Mouse (Mus musculus) megakaryocyte, embryonic 14.5 days (primary cell): Measurements from ENCODE around the gene Nxpe4. TPM values are rescaled to one million over a fixed set of nuclear protein-coding genes. Genes with fewer than 3 reads are reported as not detected.

Experiments used
- H3K27me3 ChIP-seq: replicated peaks from 2 replicates; pipeline ENCODE3; 2012; ENCODE audit warnings: inconsistent platforms
- H3K36me3 ChIP-seq: replicated peaks from 2 replicates; pipeline ENCODE3; 2012; ENCODE audit warnings: low read length, inconsistent platforms, mixed read lengths
- H3K4me1 ChIP-seq: 2 replicates; pipeline ENCODE4 v1.6.1; 2012; ENCODE audit warnings: inconsistent platforms
- H3K4me3 ChIP-seq: replicated peaks from 2 replicates; pipeline ENCODE3; 2012; ENCODE audit warnings: moderate library complexity, mild to moderate bottlenecking, inconsistent platforms
- H3K9me3 ChIP-seq: 2 replicates; pipeline ENCODE4 v1.6.1; 2012; ENCODE audit warnings: inconsistent platforms
- FLI1 ChIP-seq: IDR thresholded peaks from 2 replicates; pipeline ENCODE4 v1.6.1; 2012; ENCODE audit warnings: low read length, inconsistent platforms, mixed read lengths
- GATA1 ChIP-seq: IDR thresholded peaks from 3 replicates; pipeline ENCODE4 v1.6.1; 2012; ENCODE audit warnings: mixed read lengths, low read length, inconsistent platforms, borderline replicate concordance
- polyA plus RNA-seq: library from polyadenylated mRNA; stranded (reverse); fragments of >175 nt; gene quantifications from 2 replicates; pipeline ENCODE4 v1.2.3, GENCODE M21; 2012; ENCODE audit warnings: low replicate concordance; ENCODE audit not compliant: insufficient read depth

The Nxpe4 gene
- polyA plus RNA-seq, 1 experiment = 0.07 TPM

DNA sequence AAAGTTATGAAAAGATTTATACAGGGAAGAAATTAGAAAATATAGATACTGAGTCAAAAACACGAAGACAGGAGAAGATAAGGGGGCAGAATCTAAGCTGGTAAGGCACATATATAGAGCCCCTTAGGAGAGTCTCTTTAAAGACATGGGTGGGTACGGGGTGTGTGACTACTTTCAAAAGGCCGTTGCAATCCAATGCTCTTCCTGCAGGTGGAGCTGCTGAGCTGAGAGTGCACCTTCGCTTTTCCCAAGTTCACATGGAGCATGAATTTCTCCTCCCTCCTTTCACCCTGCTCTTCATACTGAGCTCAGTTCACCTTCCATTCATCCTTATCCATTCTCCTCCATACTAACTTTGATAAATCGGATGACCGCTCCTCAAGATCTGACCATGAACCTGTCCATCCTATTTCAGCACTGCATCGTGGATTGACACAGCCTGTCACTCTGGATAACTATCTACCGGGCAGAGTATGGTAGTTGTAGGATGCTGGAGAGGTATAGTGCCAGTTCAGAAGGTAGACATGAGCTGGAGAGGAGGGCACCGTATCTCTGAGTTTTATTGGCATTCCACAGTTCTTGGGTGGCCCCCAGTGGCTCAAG, 76.4 kb downstream of the Nxpe4 start:
- no peak for TF ChIP-seq GATA1
- no peak for TF ChIP-seq FLI1
- H3K4me3 ChIP-seq = no peak overlapping the region
- 0 out of 2 replicates have a peak, but pooled peaks cover 11% of the 10 kb centered on the region for H3K9me3 ChIP-seq
- no peaks in the 10 kb centered on the region for H3K36me3 ChIP-seq
- H3K27me3 ChIP-seq = peaks cover 7% of the 10 kb centered on the region
- H3K4me1 ChIP-seq = no peaks in the 10 kb centered on the region

- peaks cover 11% of the 10 kb centered on the region for H3K27me3 ChIP-seq
- H3K9me3 ChIP-seq = 0 out of 2 replicates have a peak, but pooled peaks cover 11% of the 10 kb centered on the region
- TF ChIP-seq GATA1 (no peak), FLI1 (no peak)
- H3K4me3 ChIP-seq = no peak overlapping the region
- no peaks in the 10 kb centered on the region for H3K36me3 ChIP-seq
- no peaks in the 10 kb centered on the region for H3K4me1 ChIP-seq
These were observed 77.6 kb downstream of the Nxpe4 start for GRCm38 (mm10) chr9:48239461-48239860.

GRCm38 (mm10) chr9:48240431-48240830, 78.6 kb downstream of the Nxpe4 start:
- H3K4me3 ChIP-seq = no peak overlapping the region
- no peaks in the 10 kb centered on the region for H3K36me3 ChIP-seq
- TF ChIP-seq FLI1 (no peak), GATA1 (no peak)
- no peaks in the 10 kb centered on the region for H3K4me1 ChIP-seq
- H3K27me3 ChIP-seq = peaks cover 10% of the 10 kb centered on the region
- 0 out of 2 replicates have a peak, but pooled peaks cover 11% of the 10 kb centered on the region for H3K9me3 ChIP-seq

- H3K27me3 ChIP-seq = peaks cover 8% of the 10 kb centered on the region
- 0 out of 2 replicates have a peak, but pooled peaks cover 11% of the 10 kb centered on the region for H3K9me3 ChIP-seq
- TF ChIP-seq FLI1 (no peak), GATA1 (no peak)
- H3K4me3 ChIP-seq = no peak overlapping the region
- no peaks in the 10 kb centered on the region for H3K4me1 ChIP-seq
- H3K36me3 ChIP-seq = no peaks in the 10 kb centered on the region
These were observed 80.0 kb downstream of the Nxpe4 start for GRCm38 (mm10) chr9:48241791-48242190.

GRCm38 (mm10) chr9:48242756-48243155, 80.9 kb downstream of the Nxpe4 start:
- Histone ChIP-seq H3K4me1 (no peaks in the 10 kb centered on the region), H3K27me3 (peaks cover 9% of the 10 kb centered on the region), H3K4me3 (no peak overlapping the region), H3K36me3 (no peaks in the 10 kb centered on the region), H3K9me3 (0 out of 2 replicates have a peak, but pooled peaks cover 9% of the 10 kb centered on the region)
- TF ChIP-seq GATA1 = no peak
- no peak for TF ChIP-seq FLI1

DNA sequence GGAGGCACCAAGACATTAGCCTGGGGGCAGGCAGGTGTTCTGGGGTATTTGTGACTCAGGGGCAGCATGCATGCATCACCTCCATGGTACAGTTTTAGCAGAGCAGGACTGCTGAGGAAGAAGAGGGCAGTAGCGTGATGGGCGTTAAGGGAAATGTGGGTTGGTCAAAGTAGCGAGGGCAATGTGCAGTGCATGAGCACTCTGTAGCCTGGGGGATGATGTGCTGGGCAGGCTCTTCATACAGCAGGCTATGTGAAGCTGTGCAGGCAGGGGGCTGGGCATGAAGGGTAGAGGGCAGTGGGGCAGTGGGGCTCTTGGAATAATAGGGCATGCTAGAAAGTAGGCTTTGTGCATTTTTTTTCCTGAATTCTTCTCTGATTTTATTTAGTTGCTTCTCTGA, 82.4 kb downstream of the Nxpe4 start:
- Histone ChIP-seq H3K36me3 (no peaks in the 10 kb centered on the region), H3K4me1 (no peaks in the 10 kb centered on the region), H3K9me3 (0 out of 2 replicates have a peak, but pooled peaks cover 6% of the 10 kb centered on the region), H3K27me3 (peaks cover 9% of the 10 kb centered on the region), H3K4me3 (no peak overlapping the region)
- no peak for TF ChIP-seq FLI1
- no peak for TF ChIP-seq GATA1

DNA sequence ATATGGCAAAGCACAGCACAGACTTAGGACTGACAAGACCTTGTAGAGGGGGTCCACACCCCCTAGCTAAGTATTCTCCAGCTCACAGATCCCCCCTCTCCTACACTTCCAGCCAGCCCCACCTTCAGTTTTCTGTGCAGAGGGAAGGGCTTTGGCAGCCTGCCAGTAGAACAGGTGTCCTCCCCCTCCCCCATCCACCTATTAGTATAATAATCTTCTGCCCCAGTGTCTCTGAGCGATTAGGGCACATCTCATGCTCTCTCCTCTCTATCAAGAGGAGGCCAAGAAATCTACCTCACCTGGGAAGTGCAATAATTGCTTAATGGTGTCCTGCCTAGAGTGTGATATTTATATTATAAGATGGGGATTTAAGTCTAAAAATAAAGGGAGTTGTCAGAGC, 83.7 kb downstream of the Nxpe4 start:
- H3K27me3 ChIP-seq = peaks cover 13% of the 10 kb centered on the region
- H3K4me1 ChIP-seq = no peaks in the 10 kb centered on the region
- H3K36me3 ChIP-seq = no peaks in the 10 kb centered on the region
- H3K9me3 ChIP-seq = no peaks in the 10 kb centered on the region
- TF ChIP-seq FLI1 = no peak
- no peak overlapping the region for H3K4me3 ChIP-seq

GRCm38 (mm10) chr9:48247276-48247675, 85.5 kb downstream of the Nxpe4 start:
- Histone ChIP-seq H3K4me1 (no peaks in the 10 kb centered on the region), H3K36me3 (no peaks in the 10 kb centered on the region), H3K27me3 (peaks cover 15% of the 10 kb centered on the region), H3K4me3 (no peak overlapping the region), H3K9me3 (no peaks in the 10 kb centered on the region)
- no peak for TF ChIP-seq FLI1
- TF ChIP-seq GATA1 = no peak

DNA sequence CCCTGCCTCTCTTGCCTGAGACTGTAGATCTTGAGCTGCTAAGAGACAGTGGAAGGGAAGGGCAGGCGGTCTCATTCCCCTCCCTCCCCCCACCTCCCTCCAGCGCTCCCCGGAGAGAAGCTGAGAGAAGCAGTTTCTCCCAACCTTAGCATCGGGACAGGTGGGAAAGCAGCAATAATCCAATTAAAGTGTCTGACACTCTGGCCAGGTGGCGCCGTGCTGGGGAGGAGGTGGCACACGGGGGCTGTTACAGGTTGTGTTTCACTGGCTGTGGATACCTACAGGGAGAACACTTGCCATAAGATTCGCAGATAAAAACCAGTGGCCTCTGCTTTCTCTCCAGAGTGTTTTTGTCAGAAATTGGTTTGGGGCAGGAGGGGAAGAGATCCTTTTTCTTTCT, 90.4 kb downstream of the Nxpe4 start:
- Histone ChIP-seq H3K4me3 (no peak overlapping the region), H3K27me3 (peaks cover 38% of the 10 kb centered on the region), H3K4me1 (no peaks in the 10 kb centered on the region), H3K36me3 (no peaks in the 10 kb centered on the region), H3K9me3 (no peaks in the 10 kb centered on the region)
- TF ChIP-seq GATA1 (no peak), FLI1 (no peak)

DNA sequence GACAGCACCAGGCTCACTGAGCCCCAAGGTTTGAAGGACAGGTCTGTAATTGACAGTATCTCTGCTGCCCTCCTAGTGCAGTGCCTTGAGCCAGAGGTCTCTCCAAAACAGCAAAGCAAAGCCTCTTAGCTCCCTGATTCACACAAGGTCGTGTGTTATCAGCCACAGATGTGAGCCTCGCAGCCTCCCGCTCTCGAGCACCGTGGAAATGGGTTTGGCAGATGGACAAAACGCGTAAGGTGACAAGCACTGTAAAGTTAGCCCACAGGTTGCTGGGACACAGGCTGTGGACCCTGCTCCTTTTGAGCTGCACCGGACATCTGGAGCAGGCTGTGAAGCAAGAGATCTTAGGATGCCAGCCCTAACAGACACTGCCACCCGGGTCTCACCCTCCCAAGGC, 95.2 kb downstream of the Nxpe4 start:
- Histone ChIP-seq H3K4me1 (peaks cover 22% of the 10 kb centered on the region), H3K4me3 (no peak overlapping the region)

More for the DNA sequence above, 95.2 kb downstream of the Nxpe4 start:
- TF ChIP-seq FLI1 (no peak), GATA1 (no peak)
- Histone ChIP-seq H3K36me3 (no peaks in the 10 kb centered on the region), H3K27me3 (peaks cover 47% of the 10 kb centered on the region), H3K9me3 (no peaks in the 10 kb centered on the region)
